Mouse (Mus musculus) forebrain, embryonic 16.5 days (tissue): ENCODE measurements around the gene Spsb2. TPM values are rescaled to one million over a fixed set of nuclear protein-coding genes. Genes with fewer than 3 reads are reported as not detected.

Experiments used
- ATAC-seq: fragments of 200-750 bp; cut with Nextera tagmentation; 2 replicates; pipeline ENCODE4 v1.8.0; 2017; ENCODE audit warnings: mild to moderate bottlenecking, moderate library complexity
- H3K27ac ChIP-seq: fragments of 300-500 bp; sonication (generic); 2 replicates; pipeline ENCODE4 v1.5.1; 2014; ENCODE audit warnings: low read length, control low read depth
- H3K27me3 ChIP-seq: fragments of 300-500 bp; sonication (generic); replicated peaks from 2 replicates; pipeline ENCODE4 v1.6.1; 2014; ENCODE audit warnings: low read length; ENCODE audit not compliant: control insufficient read depth, insufficient read depth
- H3K36me3 ChIP-seq: fragments of 300-500 bp; sonication (generic); 2 replicates; pipeline ENCODE4 v1.6.1; 2014; ENCODE audit not compliant: control insufficient read depth, insufficient read depth
- H3K4me1 ChIP-seq: fragments of 300-500 bp; sonication (generic); replicated peaks from 2 replicates; pipeline ENCODE4 v1.6.1; 2014; ENCODE audit warnings: low read length; ENCODE audit not compliant: control insufficient read depth, insufficient read depth
- H3K4me2 ChIP-seq: fragments of 300-500 bp; sonication (generic); 2 replicates; pipeline ENCODE4 v1.6.1; 2014; ENCODE audit warnings: mild to moderate bottlenecking, low read length, control low read depth
- H3K4me3 ChIP-seq: fragments of 300-500 bp; sonication (generic); replicated peaks from 2 replicates; pipeline ENCODE4 v1.5.1; 2014; ENCODE audit warnings: mild to moderate bottlenecking, low read length, control low read depth
- H3K9ac ChIP-seq: fragments of 300-500 bp; sonication (generic); replicated peaks from 2 replicates; pipeline ENCODE4 v1.6.1; 2014; ENCODE audit warnings: low read depth, low read length, control low read depth
- H3K9me3 ChIP-seq: fragments of 300-500 bp; sonication (generic); 2 replicates; pipeline ENCODE4 v1.6.1; 2016; ENCODE audit warnings: low read length; ENCODE audit not compliant: control insufficient read depth
- WGBS: fragments of 180-500 bp; shearing (Covaris S2); extraction: QIAGEN DNeasy Blood & Tissue Kit; methylation state at CpG from one replicate; pipeline ENCODE4 v1.1.7; 2014; 5-methylcytosine and 5-hydroxymethylcytosine counted together
- polyA plus RNA-seq: library from polyadenylated mRNA; unstranded; fragments of >200 nt; fragmentation: Nextera tagmentation; extraction: Ambion mirVana; gene quantifications from 2 replicates; pipeline ENCODE4 v1.2.1, GENCODE M21; 2015

Gene Spsb2
- polyA plus RNA-seq, 1 experiment from 2014 or later: 5.9 TPM

DNA sequence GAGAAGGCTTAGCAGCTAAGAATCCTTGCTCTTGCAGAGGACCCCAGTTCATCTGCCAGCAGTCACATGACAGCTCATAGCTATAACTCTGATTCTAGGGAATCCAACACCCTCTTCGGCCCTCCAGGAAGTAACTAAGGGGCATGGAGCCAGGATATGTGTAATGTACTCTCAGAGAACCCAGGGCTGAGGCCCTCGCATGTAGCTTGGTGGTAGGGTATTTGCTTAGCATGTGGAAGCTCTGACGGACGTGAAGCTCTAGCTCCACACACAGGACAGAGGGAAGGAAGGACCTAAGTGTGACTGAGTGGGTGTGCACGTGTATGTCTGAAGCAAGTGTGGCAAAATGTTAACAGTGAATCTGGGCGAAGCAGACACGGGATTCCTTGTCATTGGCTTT is 27.9 kb downstream of the Spsb2 start:
- WGBS: 84% methylated on average over 7 of the region's 7 CpGs
- H3K9ac ChIP-seq: no peak overlapping the region
- no peak overlapping the region for H3K4me2 ChIP-seq
- no peaks in the 10 kb centered on the region for H3K9me3 ChIP-seq
- H3K4me1 ChIP-seq: peaks cover 3% of the 10 kb centered on the region; the same call in 1 of the 2 replicates
- no peak for ATAC-seq
- H3K4me3 ChIP-seq: no peak overlapping the region
- H3K36me3 ChIP-seq: no peaks in the 10 kb centered on the region
- H3K27ac ChIP-seq: no peak overlapping the region
- no peaks in the 10 kb centered on the region for H3K27me3 ChIP-seq

DNA sequence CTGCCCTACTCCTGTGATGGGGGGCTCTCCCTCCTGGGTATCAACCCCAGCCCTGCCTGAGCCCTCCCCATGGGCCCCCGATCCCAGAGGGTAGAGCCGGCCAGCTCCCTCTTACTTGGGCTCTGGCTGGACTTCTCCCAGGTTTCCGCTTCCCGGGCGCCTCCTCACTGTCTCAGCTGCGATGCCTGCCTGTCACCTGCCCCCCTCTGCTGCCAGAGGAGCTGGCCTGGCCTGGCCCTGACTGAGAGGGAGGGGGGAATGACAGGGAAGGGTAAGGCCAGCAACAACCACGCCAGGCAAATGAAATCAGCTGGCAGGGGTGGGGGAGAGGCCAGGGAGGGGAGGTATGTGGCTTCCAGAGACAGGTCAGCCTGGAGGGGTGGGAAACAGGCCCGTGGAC is 31.3 kb downstream of the Spsb2 start:
- H3K9me3 ChIP-seq: no peaks in the 10 kb centered on the region
- no peaks in the 10 kb centered on the region for H3K36me3 ChIP-seq
- ATAC-seq: 0 out of 2 replicates have a peak, but pooled peaks have one; percentile 5
- H3K9ac ChIP-seq: peak overlapping the region; percentile 25; the same call in 1 of the 2 replicates
- 14% methylated on average over 8 of the region's 8 CpGs for WGBS
- no peak overlapping the region for H3K4me2 ChIP-seq
- H3K27ac ChIP-seq: no peak overlapping the region
- no peak overlapping the region for H3K4me3 ChIP-seq
- no peaks in the 10 kb centered on the region for H3K4me1 ChIP-seq
- no peaks in the 10 kb centered on the region for H3K27me3 ChIP-seq

DNA sequence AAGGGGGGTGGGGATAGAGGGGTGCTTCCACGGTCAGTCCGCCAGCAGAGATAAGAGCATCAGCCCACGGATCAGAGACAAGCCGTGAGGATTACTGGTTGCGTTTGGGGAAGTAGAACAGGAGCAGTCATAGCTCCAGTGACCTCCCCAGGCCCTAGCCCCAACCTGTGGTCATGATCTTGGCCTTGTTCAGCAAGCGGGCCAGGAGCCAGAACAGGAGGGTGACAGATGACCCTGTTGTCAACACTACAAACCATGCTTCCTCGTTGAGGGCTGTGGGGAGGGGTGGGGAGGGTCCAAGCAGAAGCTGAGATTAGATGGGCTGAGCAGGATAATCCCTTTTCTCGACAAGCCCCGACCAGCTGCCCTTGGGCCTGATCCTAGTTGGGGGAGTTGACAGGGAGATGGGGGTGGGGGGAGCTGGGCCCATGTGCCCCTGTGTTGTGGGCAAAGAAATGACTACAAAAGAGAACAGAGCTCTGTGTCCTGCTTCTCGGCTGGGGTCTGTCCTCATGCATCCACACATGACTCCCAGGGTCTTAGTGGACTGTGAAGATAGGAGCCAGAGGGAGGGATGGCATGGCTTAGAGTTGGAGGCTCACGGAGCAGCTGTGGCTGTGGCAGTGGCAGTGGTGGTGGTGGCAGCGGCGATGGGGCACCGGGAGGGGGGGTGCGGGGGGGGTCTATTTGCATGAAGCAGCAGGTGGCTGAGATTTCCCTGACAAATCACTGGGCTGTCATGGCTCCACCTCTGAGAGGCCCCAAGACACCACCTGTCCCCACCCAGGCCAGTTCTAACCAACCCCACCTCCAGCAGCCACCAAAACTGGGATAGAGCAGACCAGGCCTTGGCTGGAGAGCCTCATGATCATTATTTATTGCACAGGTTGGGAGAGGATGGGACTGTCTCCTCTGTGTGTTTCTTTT is 32.0 kb downstream of the Spsb2 start, which contains the start of gene Gnb3:
TSS of gene Gnb3 (minus strand) at position 35 of the 927 bp plus-strand sequence.
- no peak within 1 kb of the TSS for H3K4me2 ChIP-seq
- no peak within 1 kb of the TSS for H3K27ac ChIP-seq
- no peak for ATAC-seq
- H3K27me3 ChIP-seq: no peaks in the 10 kb centered on the region
- H3K4me3 ChIP-seq: no peak within 1 kb of the TSS
- peak within 1 kb of the TSS; percentile 25; the same call in 1 of the 2 replicates for H3K9ac ChIP-seq
- no peaks in the 10 kb centered on the region for H3K36me3 ChIP-seq
- no peaks in the 10 kb centered on the region for H3K9me3 ChIP-seq
- no peaks in the 10 kb centered on the region for H3K4me1 ChIP-seq
- WGBS: 25% methylated on average over 14 of the region's 15 CpGs

DNA sequence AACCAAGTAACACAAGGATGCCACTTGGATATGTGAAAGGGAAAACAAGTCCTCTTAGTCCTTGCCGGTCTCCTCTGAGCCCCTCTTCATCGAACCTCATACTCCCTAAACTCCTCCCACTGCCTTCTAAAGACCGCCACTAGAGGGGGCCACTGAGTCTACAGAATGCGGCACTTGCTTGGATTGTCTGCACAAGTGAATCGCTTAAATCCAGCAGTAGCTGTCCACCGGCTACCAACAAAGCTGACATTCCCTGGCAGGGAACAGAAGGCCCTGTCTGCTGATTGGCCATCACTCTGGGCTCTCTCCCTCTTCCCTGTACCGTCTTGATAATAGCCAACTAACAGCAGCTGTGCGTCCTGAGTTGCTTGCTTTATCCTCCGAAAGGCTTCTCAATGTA is 38.8 kb downstream of the Spsb2 start:
- Histone ChIP-seq H3K4me1 (peaks cover 2% of the 10 kb centered on the region), H3K4me3 (no peak overlapping the region), H3K9me3 (no peaks in the 10 kb centered on the region), H3K27ac (0 out of 2 replicates have a peak overlapping the region, but pooled peaks have one; percentile 7), H3K36me3 (no peaks in the 10 kb centered on the region), H3K4me2 (0 out of 2 replicates have a peak overlapping the region, but pooled peaks have one; percentile 5), H3K27me3 (no peaks in the 10 kb centered on the region), H3K9ac (peak overlapping the region; percentile 16)
- WGBS: 3% methylated on average over 9 of the region's 9 CpGs
- peak; percentile 89 for ATAC-seq

DNA sequence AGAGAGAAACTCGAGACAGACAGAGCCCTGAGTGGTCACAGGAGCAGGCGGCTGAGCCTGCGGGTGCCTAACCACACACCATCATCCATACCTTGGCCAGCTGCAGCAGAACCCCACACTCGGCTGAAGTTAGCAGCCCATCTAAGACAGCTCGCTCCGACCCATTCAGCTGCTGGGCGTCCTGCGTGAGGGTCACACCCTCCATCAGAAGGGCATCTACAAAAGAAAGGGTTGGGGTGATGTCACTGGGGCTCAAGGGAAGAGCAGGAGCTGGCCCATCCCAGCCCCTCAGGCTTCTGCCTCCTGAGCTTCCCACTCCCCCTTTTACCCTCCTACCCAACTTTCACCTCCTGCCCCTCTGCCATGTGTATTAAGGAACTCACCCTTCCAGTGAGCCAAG is 42.1 kb downstream of the Spsb2 start:
- no peak overlapping the region for H3K9ac ChIP-seq
- no peaks in the 10 kb centered on the region for H3K27me3 ChIP-seq
- peaks cover 2% of the 10 kb centered on the region for H3K4me1 ChIP-seq
- H3K4me2 ChIP-seq: no peak overlapping the region
- no peak overlapping the region for H3K27ac ChIP-seq
- no peak overlapping the region for H3K4me3 ChIP-seq
- H3K36me3 ChIP-seq: peaks cover 5% of the 10 kb centered on the region; the same call in 1 of the 2 replicates
- ATAC-seq: no peak
- H3K9me3 ChIP-seq: no peaks in the 10 kb centered on the region
- 68% methylated on average over 8 of the region's 8 CpGs for WGBS

DNA sequence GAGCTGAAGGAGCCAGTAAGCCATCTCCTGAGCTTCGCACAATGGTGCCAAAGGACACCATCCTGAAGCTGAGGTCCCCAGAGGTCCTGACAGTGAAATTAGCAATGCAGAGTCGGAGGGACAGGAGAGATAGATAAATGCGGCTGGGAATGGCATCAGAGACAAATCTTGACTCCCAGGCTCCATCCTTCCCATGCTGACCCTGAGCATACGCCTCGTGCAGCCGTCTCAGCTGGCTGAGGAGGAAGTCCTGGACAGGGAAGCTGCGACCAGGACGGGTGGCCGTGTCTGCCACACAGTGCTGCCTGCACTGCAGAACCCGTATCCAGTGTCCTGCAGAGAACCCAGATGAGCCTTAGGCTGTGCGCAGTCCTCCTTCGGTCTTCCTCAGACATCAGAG is 46.2 kb downstream of the Spsb2 start:
- no peak overlapping the region for H3K9ac ChIP-seq
- 78% methylated on average over 12 of the region's 12 CpGs for WGBS

DNA sequence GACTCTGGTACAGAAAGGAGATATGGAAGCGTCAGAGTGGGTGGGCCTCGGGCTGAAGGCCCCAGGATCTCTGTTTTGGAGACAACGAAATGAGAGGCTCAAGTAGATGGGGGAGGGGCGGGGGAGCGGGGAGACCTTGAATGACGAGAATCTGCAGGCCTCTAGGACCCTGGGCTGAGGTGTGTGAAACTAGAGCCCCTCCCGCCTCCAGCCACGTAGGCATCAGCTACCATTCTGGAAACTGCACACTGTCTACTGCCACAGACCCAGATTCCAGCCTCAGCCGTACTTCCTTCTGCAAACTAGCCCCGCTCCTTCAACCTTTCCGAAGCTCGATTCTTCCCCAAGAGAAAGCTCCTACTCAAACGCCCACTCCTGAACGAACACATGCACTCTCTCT is 47.9 kb downstream of the Spsb2 start:
- Histone ChIP-seq H3K27me3 (no peaks in the 10 kb centered on the region), H3K9me3 (no peaks in the 10 kb centered on the region), H3K27ac (peak overlapping the region; percentile 98), H3K36me3 (peaks cover 5% of the 10 kb centered on the region; the same call in 1 of the 2 replicates), H3K4me3 (peak overlapping the region; percentile 76), H3K4me2 (peak overlapping the region; percentile 72), H3K4me1 (peaks cover 41% of the 10 kb centered on the region), H3K9ac (peak overlapping the region; percentile 97)
- WGBS: 6% methylated on average over 14 of the region's 14 CpGs
- ATAC-seq: peak; percentile 56

More for the DNA sequence above, 46.2 kb downstream of the Spsb2 start:
- Histone ChIP-seq H3K9me3 (no peaks in the 10 kb centered on the region), H3K4me1 (peaks cover 25% of the 10 kb centered on the region), H3K4me2 (no peak overlapping the region), H3K4me3 (no peak overlapping the region), H3K27ac (no peak overlapping the region), H3K36me3 (peaks cover 5% of the 10 kb centered on the region; the same call in 1 of the 2 replicates), H3K27me3 (no peaks in the 10 kb centered on the region)
- ATAC-seq: no peak

DNA sequence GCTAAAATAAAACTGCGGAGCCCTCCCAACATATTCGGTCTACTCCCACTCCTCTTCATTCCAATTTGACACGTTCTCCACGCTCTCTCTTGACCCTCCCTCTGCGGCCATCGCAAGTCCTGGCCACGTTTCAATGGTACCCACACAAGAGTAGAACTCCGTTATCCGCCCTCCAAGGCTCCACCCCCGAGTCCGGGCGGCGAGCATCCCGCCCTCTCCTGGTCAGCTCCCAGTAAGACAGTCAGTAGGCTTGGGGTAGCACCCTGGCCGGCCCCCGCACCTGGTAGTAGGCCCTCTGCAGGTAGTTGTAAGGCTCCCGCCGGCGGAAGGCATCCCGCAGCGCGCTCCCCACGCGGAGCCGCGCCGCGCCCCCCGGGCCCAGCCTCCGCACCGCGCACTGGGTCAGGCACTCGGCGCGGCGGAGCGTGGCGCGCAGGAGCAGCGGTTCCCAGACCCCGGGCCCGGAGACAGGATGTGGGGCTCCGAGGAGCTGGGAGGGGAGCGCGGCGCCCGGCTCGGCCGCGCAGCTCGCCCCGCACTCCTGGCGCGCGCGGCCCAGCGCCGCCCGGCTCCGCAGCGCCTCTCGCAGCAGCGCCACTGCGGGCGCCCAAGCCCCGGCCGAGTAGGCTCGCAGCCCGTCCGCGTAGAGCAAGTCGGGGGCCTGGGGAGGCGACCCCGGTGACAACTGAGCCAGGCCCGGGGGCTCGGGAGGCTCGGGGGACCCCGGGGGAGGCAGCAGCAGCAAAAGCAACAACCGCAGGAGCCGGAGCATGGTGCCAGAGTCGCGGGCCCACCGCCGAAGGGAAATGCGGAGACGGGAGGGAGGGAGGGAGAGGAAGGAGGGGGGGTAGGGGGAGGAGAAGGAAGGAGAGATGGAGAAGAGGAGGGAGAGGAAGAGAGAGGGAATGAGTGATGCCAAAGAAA is 48.7 kb downstream of the Spsb2 start, which contains the start of gene P3h3:
TSS of gene P3h3 (minus strand) at position 837 of the 924 bp plus-strand sequence.
- H3K36me3 ChIP-seq: peaks cover 5% of the 10 kb centered on the region; the same call in 1 of the 2 replicates
- H3K4me3 ChIP-seq: peak within 1 kb of the TSS; percentile 76
- under 1% methylated on average over 79 of the region's 86 CpGs for WGBS
- no peaks in the 10 kb centered on the region for H3K9me3 ChIP-seq
- H3K27ac ChIP-seq: peak within 1 kb of the TSS; percentile 98
- peak within 1 kb of the TSS; percentile 97 for H3K9ac ChIP-seq
- H3K27me3 ChIP-seq: no peaks in the 10 kb centered on the region
- peak within 1 kb of the TSS; percentile 72 for H3K4me2 ChIP-seq
- ATAC-seq: peak; percentile 86
- peaks cover 49% of the 10 kb centered on the region for H3K4me1 ChIP-seq
